Mouse (Mus musculus) midbrain, embryonic 13.5 days (tissue): ENCODE results near the gene Nos1ap. TPM values are rescaled to one million over a fixed set of nuclear protein-coding genes. Genes with fewer than 3 reads are reported as not detected.

Source experiments
- ATAC-seq: fragments of 200-750 bp; cut with Nextera tagmentation; 2 replicates; pipeline ENCODE4 v1.8.0; 2017; ENCODE audit warnings: mild to moderate bottlenecking, moderate TSS enrichment, moderate library complexity
- H3K27ac ChIP-seq: fragments of 300-500 bp; sonication (generic); 2 replicates; pipeline ENCODE4 v1.5.1; 2015; ENCODE audit warnings: inconsistent platforms, mild to moderate bottlenecking, moderate library complexity
- H3K27me3 ChIP-seq: fragments of 300-500 bp; sonication (generic); 2 replicates; pipeline ENCODE4 v1.6.1; 2015; ENCODE audit warnings: mild to moderate bottlenecking, inconsistent platforms
- H3K36me3 ChIP-seq: fragments of 300-500 bp; sonication (generic); 2 replicates; pipeline ENCODE4 v1.6.1; 2015; ENCODE audit warnings: mild to moderate bottlenecking, inconsistent platforms
- H3K4me1 ChIP-seq: fragments of 300-500 bp; sonication (generic); replicated peaks from 2 replicates; pipeline ENCODE4 v1.6.1; 2015; ENCODE audit warnings: inconsistent platforms
- H3K4me2 ChIP-seq: fragments of 300-500 bp; sonication (generic); replicated peaks from 2 replicates; pipeline ENCODE4 v1.6.1; 2015; ENCODE audit warnings: moderate library complexity, mild to moderate bottlenecking, inconsistent platforms
- H3K4me3 ChIP-seq: fragments of 300-500 bp; sonication (generic); replicated peaks from 2 replicates; pipeline ENCODE4 v1.5.1; 2015; ENCODE audit warnings: mild to moderate bottlenecking, inconsistent platforms
- H3K9ac ChIP-seq: fragments of 300-500 bp; sonication (generic); replicated peaks from 2 replicates; pipeline ENCODE4 v1.6.1; 2015; ENCODE audit warnings: mild to moderate bottlenecking, inconsistent platforms
- H3K9me3 ChIP-seq: fragments of 300-500 bp; sonication (generic); 2 replicates; pipeline ENCODE4 v1.6.1; 2016; ENCODE audit warnings: mild to moderate bottlenecking, inconsistent platforms
- WGBS: fragments of 180-500 bp; shearing (Covaris S2); methylation state at CpG from one replicate; pipeline ENCODE4 v1.1.7; 2015; 5-methylcytosine and 5-hydroxymethylcytosine counted together
- polyA plus RNA-seq: library from polyadenylated mRNA; unstranded; fragments of >200 nt; fragmentation: Nextera tagmentation; extraction: Ambion mirVana; gene quantifications from 2 replicates; pipeline ENCODE4 v1.2.1, GENCODE M21; 2015

Nos1ap gene
- polyA plus RNA-seq, 1 experiment from 2014 or later, result 17.2 TPM

DNA sequence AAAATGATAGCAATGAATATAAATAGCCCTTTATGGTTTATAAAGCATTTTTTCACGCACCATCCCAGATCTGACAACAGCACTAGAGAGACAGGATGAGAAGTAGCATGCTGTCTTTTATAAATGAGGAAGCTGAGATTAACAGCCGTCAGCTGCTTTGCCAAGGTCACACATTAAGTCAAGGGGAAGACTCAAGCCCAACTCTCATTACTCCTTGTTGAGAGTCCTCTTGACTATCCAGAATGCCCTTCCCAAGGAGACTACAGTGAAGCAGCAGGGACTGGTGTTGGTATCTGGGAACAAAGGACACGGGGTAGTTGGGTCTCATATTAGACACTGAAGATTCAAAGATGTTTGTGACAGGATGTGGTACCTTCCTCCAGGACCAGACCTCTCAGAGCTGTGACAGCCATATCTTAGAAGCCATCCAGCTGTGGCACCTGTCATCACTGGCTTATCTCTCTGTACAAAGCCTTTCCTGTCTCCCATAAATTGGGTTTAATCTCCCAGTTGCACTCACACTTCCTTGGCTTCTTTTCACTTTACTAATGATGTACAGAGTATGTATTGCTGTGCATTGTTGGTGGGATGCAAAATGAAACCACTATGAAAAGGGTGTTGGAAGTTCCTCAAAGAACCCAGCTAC is 78.9 kb downstream of the Nos1ap start:
- Histone ChIP-seq H3K9me3 (no peaks in the 10 kb centered on the region), H3K27me3 (no peaks in the 10 kb centered on the region), H3K36me3 (no peaks in the 10 kb centered on the region), H3K4me1 (peaks cover 8% of the 10 kb centered on the region), H3K9ac (no peak overlapping the region), H3K4me3 (no peak overlapping the region), H3K4me2 (no peak overlapping the region), H3K27ac (no peak overlapping the region)
- no peak for ATAC-seq
- WGBS, result 74% methylated on average over 3 of the region's 3 CpGs

DNA sequence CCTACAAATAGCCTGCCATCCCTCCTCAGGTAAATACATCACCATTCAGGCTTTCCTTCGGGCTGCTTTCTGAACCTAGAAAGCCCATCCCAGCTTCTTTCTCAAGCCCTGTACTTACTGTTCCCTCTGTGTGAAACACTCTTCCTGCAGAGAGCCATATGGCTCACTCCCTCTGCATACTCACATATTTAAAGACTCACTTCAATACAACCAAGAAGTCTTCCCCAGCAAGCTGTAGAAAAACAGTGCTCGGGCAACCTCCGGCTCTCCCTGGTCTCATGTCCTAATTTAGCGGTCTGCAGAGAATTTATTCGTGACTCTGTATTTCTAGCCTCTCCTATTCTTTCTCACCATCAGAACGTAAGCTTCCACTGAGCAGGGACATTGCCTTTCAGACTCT is 83.4 kb downstream of the Nos1ap start:
- WGBS, result 75% methylated on average over 6 of the region's 6 CpGs
- no peak overlapping the region for H3K9ac ChIP-seq

DNA sequence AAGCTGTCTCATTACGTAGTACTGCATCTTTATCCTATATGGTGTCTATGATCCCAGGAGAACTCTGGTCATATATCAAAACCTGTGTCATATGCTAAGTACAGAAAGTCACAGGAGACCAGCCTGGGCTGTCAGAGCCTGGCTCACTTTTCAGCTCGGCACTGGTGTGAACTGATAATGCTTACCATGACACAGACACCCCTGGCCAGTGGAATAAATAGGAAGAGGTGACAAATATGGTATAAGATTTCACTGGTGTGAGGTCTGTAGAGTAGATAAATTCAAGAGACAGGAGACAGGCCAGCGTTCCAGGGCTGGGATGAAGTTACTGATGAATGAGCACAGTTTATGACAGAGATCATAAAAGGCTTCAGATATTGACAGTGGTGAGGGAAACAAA is 84.6 kb downstream of the Nos1ap start:
- Histone ChIP-seq H3K9me3 (no peaks in the 10 kb centered on the region), H3K4me2 (no peak overlapping the region), H3K27ac (no peak overlapping the region), H3K4me1 (peaks cover 15% of the 10 kb centered on the region), H3K36me3 (no peaks in the 10 kb centered on the region), H3K9ac (no peak overlapping the region), H3K27me3 (no peaks in the 10 kb centered on the region), H3K4me3 (no peak overlapping the region)
- no peak for ATAC-seq
- WGBS, result 86% methylated on average over 3 of the region's 3 CpGs

More for the DNA sequence above, 83.4 kb downstream of the Nos1ap start:
- Histone ChIP-seq H3K27ac (no peak overlapping the region), H3K4me3 (no peak overlapping the region), H3K4me2 (no peak overlapping the region), H3K36me3 (no peaks in the 10 kb centered on the region), H3K4me1 (peaks cover 15% of the 10 kb centered on the region), H3K27me3 (no peaks in the 10 kb centered on the region), H3K9me3 (no peaks in the 10 kb centered on the region)
- ATAC-seq, result no peak

DNA sequence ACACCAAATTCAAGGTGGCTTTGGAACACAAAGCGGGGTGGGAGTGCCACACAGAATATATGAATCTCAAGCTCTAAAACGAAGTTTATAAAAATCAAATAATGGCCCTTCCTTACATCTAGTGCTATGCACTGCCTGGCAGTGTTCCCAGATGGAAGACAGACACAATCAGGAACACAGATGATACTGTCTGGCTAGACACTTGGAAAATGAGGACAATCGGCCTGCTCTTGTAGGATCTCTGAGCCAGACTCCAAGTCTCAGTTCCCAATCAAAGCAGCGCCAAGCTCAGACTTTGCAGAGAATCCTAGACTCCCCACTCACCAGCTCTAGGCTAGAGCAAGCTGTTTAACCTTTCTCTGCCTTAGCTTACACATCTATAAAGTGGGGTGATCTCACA is 85.3 kb downstream of the Nos1ap start:
- H3K27me3 ChIP-seq, result no peaks in the 10 kb centered on the region
- H3K4me1 ChIP-seq, result peaks cover 15% of the 10 kb centered on the region
- H3K9me3 ChIP-seq, result no peaks in the 10 kb centered on the region
- no peak overlapping the region for H3K4me3 ChIP-seq
- H3K27ac ChIP-seq, result no peak overlapping the region
- no peak overlapping the region for H3K9ac ChIP-seq
- WGBS, result 85% methylated on average over 4 of the region's 4 CpGs
- no peaks in the 10 kb centered on the region for H3K36me3 ChIP-seq
- no peak overlapping the region for H3K4me2 ChIP-seq
- no peak for ATAC-seq

DNA sequence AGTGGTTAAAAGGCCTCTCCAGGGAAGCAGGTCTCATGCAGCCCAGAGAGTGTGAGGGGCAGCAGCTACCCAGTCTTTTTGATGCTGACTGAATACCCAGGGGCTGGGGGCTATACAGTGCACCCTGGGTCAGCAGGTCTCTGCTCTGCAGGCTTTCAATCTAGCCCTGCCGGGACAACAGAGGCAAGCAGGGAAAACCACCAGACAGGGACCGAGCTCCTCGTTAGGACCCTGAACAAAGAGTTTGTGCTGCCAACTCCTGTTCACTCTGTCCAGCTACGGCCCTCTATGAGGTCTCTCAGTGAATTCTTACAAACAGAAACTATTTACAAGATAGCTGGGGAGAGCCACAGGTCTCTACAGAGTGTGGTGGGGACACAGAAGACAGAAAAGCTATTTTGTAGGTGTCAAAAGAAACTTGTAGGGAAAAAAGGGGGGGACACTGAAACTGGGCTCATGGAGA is 86.4 kb downstream of the Nos1ap start:
- H3K9me3 ChIP-seq, result no peaks in the 10 kb centered on the region
- H3K9ac ChIP-seq, result no peak overlapping the region
- no peaks in the 10 kb centered on the region for H3K27me3 ChIP-seq
- 26% methylated on average over 4 of the region's 4 CpGs for WGBS
- no peaks in the 10 kb centered on the region for H3K36me3 ChIP-seq
- no peak overlapping the region for H3K4me3 ChIP-seq
- peak overlapping the region; percentile 48; the same call in 1 of the 2 replicates for H3K27ac ChIP-seq
- peaks cover 15% of the 10 kb centered on the region for H3K4me1 ChIP-seq
- H3K4me2 ChIP-seq, result no peak overlapping the region
- peak; percentile 44; the same call in 1 of the 2 replicates for ATAC-seq

DNA sequence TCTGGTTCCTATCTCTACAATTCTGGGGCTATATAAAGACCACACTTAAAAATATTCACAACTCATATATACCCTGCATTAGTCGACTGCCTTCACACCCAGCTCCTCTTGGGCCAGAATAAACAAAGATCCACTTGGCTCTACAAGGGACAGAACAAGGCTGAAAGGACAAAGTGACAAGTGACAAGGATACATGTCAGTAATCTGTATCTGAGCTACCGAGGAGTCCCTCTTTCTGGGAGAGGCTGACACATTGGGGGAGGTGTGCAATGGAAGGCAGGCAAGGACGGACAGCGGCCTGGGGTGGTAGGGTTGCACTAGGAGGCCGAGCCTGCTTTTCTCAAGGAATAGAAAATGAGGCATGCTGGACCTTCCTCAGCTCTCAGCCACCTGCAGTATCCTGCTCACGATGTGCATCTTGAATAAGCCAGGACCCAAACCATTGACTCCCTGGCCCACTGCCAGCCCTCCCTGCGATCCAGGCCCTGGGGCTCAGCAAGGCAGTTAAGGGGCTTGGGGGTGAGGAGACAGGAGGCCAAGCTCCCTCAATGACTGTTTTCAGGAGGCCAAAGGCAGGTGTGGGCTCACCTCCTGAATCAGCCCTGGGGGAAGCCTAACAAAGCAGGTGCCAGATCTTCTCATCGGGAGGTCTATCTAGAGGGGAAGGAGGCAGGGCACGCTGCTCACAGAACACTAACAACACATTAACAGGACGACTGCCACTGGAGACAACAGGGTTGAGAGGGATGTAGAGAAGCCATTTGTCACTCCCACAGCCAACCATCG is 87.0 kb downstream of the Nos1ap start:
- Histone ChIP-seq H3K36me3 (no peaks in the 10 kb centered on the region), H3K4me1 (peaks cover 15% of the 10 kb centered on the region), H3K4me3 (no peak overlapping the region), H3K27me3 (no peaks in the 10 kb centered on the region), H3K4me2 (no peak overlapping the region), H3K27ac (peak overlapping the region; percentile 48; the same call in 1 of the 2 replicates), H3K9me3 (no peaks in the 10 kb centered on the region), H3K9ac (0 out of 2 replicates have a peak overlapping the region, but pooled peaks have one; percentile 7)
- ATAC-seq, result peak; percentile 13; the same call in 1 of the 2 replicates
- 34% methylated on average over 11 of the region's 11 CpGs for WGBS

DNA sequence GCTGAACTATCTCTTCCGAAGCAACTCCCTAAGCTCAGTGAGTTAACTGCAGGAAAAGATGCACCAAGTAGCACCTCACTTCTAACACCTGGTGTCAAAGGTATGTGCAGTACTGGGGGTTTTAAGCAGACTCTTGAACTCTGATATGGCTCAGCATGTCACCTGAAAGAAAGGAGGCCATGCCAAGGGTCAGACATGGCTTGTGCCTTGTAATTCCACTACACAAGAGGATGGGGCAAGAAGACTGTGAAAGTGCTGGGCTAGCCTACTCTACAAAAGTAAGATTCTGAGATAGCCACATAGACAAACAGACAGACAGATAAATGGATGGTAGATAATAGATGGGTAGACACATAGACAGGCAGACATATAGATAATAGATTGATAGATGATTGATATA is 87.7 kb downstream of the Nos1ap start:
- WGBS, result 97% methylated on average over 1 of the region's 1 CpGs
- Histone ChIP-seq H3K36me3 (no peaks in the 10 kb centered on the region), H3K4me1 (peaks cover 15% of the 10 kb centered on the region), H3K9me3 (no peaks in the 10 kb centered on the region), H3K27ac (no peak overlapping the region), H3K4me3 (no peak overlapping the region), H3K4me2 (no peak overlapping the region), H3K27me3 (no peaks in the 10 kb centered on the region), H3K9ac (no peak overlapping the region)
- ATAC-seq, result no peak

DNA sequence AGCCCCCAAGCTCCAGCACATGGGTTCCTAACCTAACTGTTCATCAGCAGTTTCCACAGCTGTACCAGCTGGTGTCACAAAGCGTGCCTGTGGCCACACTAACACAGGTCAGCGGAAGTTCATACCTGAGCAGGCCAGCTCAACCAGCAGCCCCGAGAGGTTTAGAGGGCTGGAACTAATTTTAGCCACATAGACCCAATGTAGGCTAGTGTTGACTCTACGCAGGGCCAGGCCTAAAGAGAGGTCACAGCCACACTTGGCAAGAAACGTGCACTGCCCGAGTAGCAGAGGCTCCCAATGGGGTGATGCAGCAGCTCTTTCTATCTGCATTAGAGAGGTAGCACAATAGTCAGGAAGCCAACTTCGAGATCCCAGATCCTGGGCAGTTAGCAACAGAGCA is 88.1 kb downstream of the Nos1ap start:
- Histone ChIP-seq H3K9ac (no peak overlapping the region), H3K4me2 (no peak overlapping the region), H3K27ac (no peak overlapping the region), H3K36me3 (no peaks in the 10 kb centered on the region), H3K27me3 (no peaks in the 10 kb centered on the region), H3K9me3 (no peaks in the 10 kb centered on the region), H3K4me1 (peaks cover 15% of the 10 kb centered on the region), H3K4me3 (no peak overlapping the region)
- WGBS, result 94% methylated on average over 7 of the region's 7 CpGs
- no peak for ATAC-seq

DNA sequence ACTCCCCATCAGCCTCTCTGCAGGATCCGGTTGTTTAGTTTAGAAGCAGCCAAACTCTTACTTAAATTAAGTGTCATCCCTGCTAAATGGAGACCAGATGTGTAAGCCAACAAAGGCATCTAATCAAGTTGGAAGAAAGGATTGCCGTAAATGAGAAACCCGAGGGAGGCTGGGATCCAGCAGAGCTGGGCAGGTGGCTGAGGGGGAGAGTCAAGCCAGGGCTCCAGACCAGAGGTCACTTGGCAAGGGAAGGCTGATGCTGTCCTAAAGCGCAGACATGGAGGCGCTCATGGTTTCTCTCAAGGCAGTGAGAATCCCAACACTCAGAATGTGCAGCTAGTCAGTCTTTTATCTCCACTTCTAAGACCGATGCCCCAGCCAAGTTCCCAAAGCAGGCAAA is 89.8 kb downstream of the Nos1ap start:
- H3K27me3 ChIP-seq, result no peaks in the 10 kb centered on the region
- no peak for ATAC-seq
- no peak overlapping the region for H3K27ac ChIP-seq
- 63% methylated on average over 6 of the region's 6 CpGs for WGBS
- H3K4me1 ChIP-seq, result peaks cover 15% of the 10 kb centered on the region
- H3K36me3 ChIP-seq, result no peaks in the 10 kb centered on the region
- H3K9ac ChIP-seq, result no peak overlapping the region
- no peak overlapping the region for H3K4me3 ChIP-seq
- H3K9me3 ChIP-seq, result no peaks in the 10 kb centered on the region
- H3K4me2 ChIP-seq, result no peak overlapping the region

DNA sequence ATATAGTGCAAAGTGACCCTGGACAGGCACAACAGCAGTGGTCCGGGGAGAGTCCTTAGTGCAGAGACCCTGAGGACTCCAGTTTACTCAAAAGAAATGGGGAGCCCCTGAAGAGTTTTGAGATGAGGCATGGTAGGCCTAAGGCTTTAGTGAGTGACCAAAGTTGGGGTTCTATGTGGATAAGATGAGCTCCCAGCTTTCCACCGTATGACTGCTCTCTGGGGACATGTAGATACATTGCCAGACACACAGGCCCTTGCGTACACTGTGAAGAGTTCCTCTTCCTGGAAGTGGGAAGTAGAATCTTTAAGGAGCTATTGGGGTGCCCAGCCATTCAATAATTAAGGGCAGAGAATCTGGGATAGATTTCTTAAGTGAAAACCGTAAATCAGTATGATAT is 90.2 kb downstream of the Nos1ap start:
- Histone ChIP-seq H3K27me3 (no peaks in the 10 kb centered on the region), H3K9ac (no peak overlapping the region), H3K9me3 (no peaks in the 10 kb centered on the region), H3K4me2 (no peak overlapping the region), H3K4me3 (no peak overlapping the region), H3K27ac (no peak overlapping the region), H3K36me3 (no peaks in the 10 kb centered on the region), H3K4me1 (peaks cover 15% of the 10 kb centered on the region)
- no peak for ATAC-seq
- WGBS, result 78% methylated on average over 4 of the region's 4 CpGs

DNA sequence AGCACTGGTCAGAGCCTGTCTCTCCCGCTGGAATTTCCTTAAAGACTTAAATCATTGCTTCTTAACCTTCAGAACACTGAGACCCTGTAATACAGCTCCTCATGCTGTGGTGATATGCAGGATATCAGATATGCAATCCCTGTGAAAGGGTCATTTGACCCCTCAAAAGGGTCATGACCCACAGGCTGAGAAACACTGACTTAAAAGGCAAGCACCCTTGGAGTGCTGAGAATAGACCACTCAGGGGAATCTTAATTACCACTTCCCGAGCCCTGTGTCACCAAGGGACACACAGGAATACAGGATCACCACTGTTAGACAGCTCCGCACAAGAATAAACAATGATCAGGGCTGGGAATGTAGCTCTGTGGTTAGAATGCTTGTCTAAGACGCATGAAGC is 91.0 kb downstream of the Nos1ap start:
- H3K9me3 ChIP-seq, result no peaks in the 10 kb centered on the region
- H3K36me3 ChIP-seq, result no peaks in the 10 kb centered on the region
- no peaks in the 10 kb centered on the region for H3K27me3 ChIP-seq
- H3K27ac ChIP-seq, result no peak overlapping the region
- ATAC-seq, result no peak
- H3K9ac ChIP-seq, result no peak overlapping the region
- peaks cover 13% of the 10 kb centered on the region for H3K4me1 ChIP-seq
- no peak overlapping the region for H3K4me3 ChIP-seq
- no peak overlapping the region for H3K4me2 ChIP-seq
- WGBS, result 34% methylated on average over 4 of the region's 4 CpGs

DNA sequence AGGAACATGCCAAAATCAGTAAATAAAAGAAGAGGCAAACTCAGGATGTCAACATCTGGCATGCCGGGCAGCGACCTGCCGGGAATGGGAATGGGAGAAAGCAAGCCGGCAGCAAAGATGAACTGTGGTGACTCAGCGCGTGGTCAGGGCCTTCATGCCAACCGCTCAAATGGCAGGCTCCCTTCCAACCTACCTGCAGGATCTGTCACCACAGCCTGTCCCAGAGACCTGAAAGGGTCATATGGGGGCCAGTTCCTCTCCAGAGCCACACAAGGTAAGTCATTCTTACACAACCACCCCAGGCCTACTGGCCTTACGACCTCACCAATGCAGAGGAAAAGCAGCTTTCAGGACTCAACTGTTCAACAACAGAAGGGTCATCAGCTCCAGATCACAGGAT is 93.4 kb downstream of the Nos1ap start:
- H3K27me3 ChIP-seq, result no peaks in the 10 kb centered on the region
- ATAC-seq, result no peak
- no peak overlapping the region for H3K9ac ChIP-seq
- no peaks in the 10 kb centered on the region for H3K36me3 ChIP-seq
- H3K27ac ChIP-seq, result no peak overlapping the region
- WGBS, result 94% methylated on average over 8 of the region's 8 CpGs
- no peak overlapping the region for H3K4me3 ChIP-seq
- no peaks in the 10 kb centered on the region for H3K9me3 ChIP-seq
- no peak overlapping the region for H3K4me2 ChIP-seq
- H3K4me1 ChIP-seq, result peaks cover 8% of the 10 kb centered on the region; the same call in 1 of the 2 replicates
